Mouse (Mus musculus): ENCODE measurements around the gene Fbxw8. TPM values are rescaled to one million over a fixed set of nuclear protein-coding genes. Genes with fewer than 3 reads are reported as not detected.

Fbxw8 gene
- polyA plus RNA-seq, 1 experiment from 2014 or later = 25.3 TPM

- DNase-seq (ENCODE audit: low spot score) = peak; percentile 66
- WGBS = 2% methylated on average over 75 of the region's 79 CpGs
- no peaks in the 10 kb centered on the region for H3K36me3 ChIP-seq (ENCODE audit: control insufficient read depth, insufficient read depth, low read length)
- no peaks in the 10 kb centered on the region for H3K9me3 ChIP-seq (ENCODE audit: control insufficient read depth, low read length)
- peaks cover 50% of the 10 kb centered on the region for H3K27me3 ChIP-seq (replicated peaks; ENCODE audit: control insufficient read depth, insufficient read depth, low read length)
- peak overlapping the region; percentile 59 for H3K4me3 ChIP-seq (ENCODE audit: low read depth, low read length)
- H3K27ac ChIP-seq (ENCODE audit: low read depth) = no peak overlapping the region
- H3K4me2 ChIP-seq (ENCODE audit: low read length) = peak overlapping the region; percentile 100
- peak overlapping the region; percentile 38; the same call in 1 of the 2 replicates for H3K9ac ChIP-seq (ENCODE audit: low read length)
- ATAC-seq (replicated peaks; ENCODE audit: low FRiP score, low TSS enrichment, low read depth) = peak; percentile 10; the same call in 1 of the 2 replicates
- H3K4me1 ChIP-seq (replicated peaks; ENCODE audit: control insufficient read depth, insufficient read depth, low read length) = peaks cover 29% of the 10 kb centered on the region
These were observed 126.9 kb downstream of the Fbxw8 start for GRCm38 (mm10) chr5:118028191-118029034.

- WGBS = under 1% methylated on average over 57 of the region's 63 CpGs
- H3K4me2 ChIP-seq (ENCODE audit: low read length) = peak within 1 kb of the TSS; percentile 100
- H3K9me3 ChIP-seq (ENCODE audit: control insufficient read depth, low read length) = no peaks in the 10 kb centered on the region
- H3K4me3 ChIP-seq (ENCODE audit: low read depth, low read length) = peak within 1 kb of the TSS; percentile 59
- ATAC-seq (replicated peaks; ENCODE audit: low FRiP score, low TSS enrichment, low read depth) = no peak
- H3K27me3 ChIP-seq (replicated peaks; ENCODE audit: control insufficient read depth, insufficient read depth, low read length) = peaks cover 50% of the 10 kb centered on the region
- no peaks in the 10 kb centered on the region for H3K36me3 ChIP-seq (ENCODE audit: control insufficient read depth, insufficient read depth, low read length)
- peak; percentile 59 for DNase-seq (ENCODE audit: low spot score)
- H3K4me1 ChIP-seq (replicated peaks; ENCODE audit: control insufficient read depth, insufficient read depth, low read length) = peaks cover 29% of the 10 kb centered on the region
- H3K27ac ChIP-seq (ENCODE audit: low read depth) = no peak within 1 kb of the TSS
- peak within 1 kb of the TSS; percentile 38 for H3K9ac ChIP-seq (ENCODE audit: low read length)
These were observed 127.5 kb downstream of the Fbxw8 start, which contains the start of gene Tesc for GRCm38 (mm10) chr5:118027698-118028190. Tesc (plus strand) TSS chr5:118027743.

GRCm38 (mm10) chr5:118027101-118027697 lies 128.1 kb downstream of the Fbxw8 start:
- ATAC-seq (replicated peaks; ENCODE audit: low FRiP score, low TSS enrichment, low read depth) (no peak), DNase-seq (ENCODE audit: low spot score) (peak; percentile 59)
- Histone ChIP-seq H3K4me1 (replicated peaks; ENCODE audit: control insufficient read depth, insufficient read depth, low read length) (peaks cover 29% of the 10 kb centered on the region), H3K27ac (ENCODE audit: low read depth) (no peak overlapping the region), H3K36me3 (ENCODE audit: control insufficient read depth, insufficient read depth, low read length) (no peaks in the 10 kb centered on the region), H3K27me3 (replicated peaks; ENCODE audit: control insufficient read depth, insufficient read depth, low read length) (peaks cover 50% of the 10 kb centered on the region), H3K9ac (ENCODE audit: low read length) (peak overlapping the region; percentile 38), H3K9me3 (ENCODE audit: control insufficient read depth, low read length) (no peaks in the 10 kb centered on the region), H3K4me3 (ENCODE audit: low read depth, low read length) (peak overlapping the region; percentile 59), H3K4me2 (ENCODE audit: low read length) (peak overlapping the region; percentile 100)
- under 1% methylated on average over 39 of the region's 39 CpGs for WGBS

GRCm38 (mm10) chr5:118026343-118026742 lies 128.9 kb downstream of the Fbxw8 start:
- 5% methylated on average over 13 of the region's 13 CpGs for whole genome bisulfite sequencing
- no peak overlapping the region for H3K4me3 ChIP-seq (ENCODE audit: low read depth, low read length)

GRCm38 (mm10) chr5:118025880-118026279 lies 129.4 kb downstream of the Fbxw8 start:
- H3K36me3 ChIP-seq (ENCODE audit: control insufficient read depth, insufficient read depth, low read length) = no peaks in the 10 kb centered on the region
- H3K27me3 ChIP-seq (replicated peaks; ENCODE audit: control insufficient read depth, insufficient read depth, low read length) = peaks cover 50% of the 10 kb centered on the region
- no peak for DNase-seq (ENCODE audit: low spot score)
- H3K4me3 ChIP-seq (ENCODE audit: low read depth, low read length) = no peak overlapping the region
- H3K4me1 ChIP-seq (replicated peaks; ENCODE audit: control insufficient read depth, insufficient read depth, low read length) = peaks cover 29% of the 10 kb centered on the region
- H3K27ac ChIP-seq (ENCODE audit: low read depth) = no peak overlapping the region
- no peaks in the 10 kb centered on the region for H3K9me3 ChIP-seq (ENCODE audit: control insufficient read depth, low read length)
- no peak overlapping the region for H3K9ac ChIP-seq (ENCODE audit: low read length)
- no peak overlapping the region for H3K4me2 ChIP-seq (ENCODE audit: low read length)
- WGBS = 12% methylated on average over 12 of the region's 12 CpGs
- ATAC-seq (replicated peaks; ENCODE audit: low FRiP score, low TSS enrichment, low read depth) = no peak

More at GRCm38 (mm10) chr5:118026343-118026742, 128.9 kb downstream of the Fbxw8 start:
- peaks cover 50% of the 10 kb centered on the region for H3K27me3 ChIP-seq (replicated peaks; ENCODE audit: control insufficient read depth, insufficient read depth, low read length)
- DNase-seq (ENCODE audit: low spot score) (no peak), ATAC-seq (replicated peaks; ENCODE audit: low FRiP score, low TSS enrichment, low read depth) (no peak)
- peaks cover 29% of the 10 kb centered on the region for H3K4me1 ChIP-seq (replicated peaks; ENCODE audit: control insufficient read depth, insufficient read depth, low read length)
- no peak overlapping the region for H3K9ac ChIP-seq (ENCODE audit: low read length)
- no peaks in the 10 kb centered on the region for H3K9me3 ChIP-seq (ENCODE audit: control insufficient read depth, low read length)
- H3K36me3 ChIP-seq (ENCODE audit: control insufficient read depth, insufficient read depth, low read length) = no peaks in the 10 kb centered on the region
- no peak overlapping the region for H3K27ac ChIP-seq (ENCODE audit: low read depth)
- H3K4me2 ChIP-seq (ENCODE audit: low read length) = peak overlapping the region; percentile 100; the same call in 1 of the 2 replicates

- 60% methylated on average over 3 of the region's 3 CpGs for WGBS
- H3K4me2 ChIP-seq (ENCODE audit: low read length) = no peak overlapping the region
- no peak for ATAC-seq (replicated peaks; ENCODE audit: low FRiP score, low TSS enrichment, low read depth)
These were observed 132.2 kb downstream of the Fbxw8 start for GRCm38 (mm10) chr5:118023053-118023452.

GRCm38 (mm10) chr5:118019905-118020304 lies 135.4 kb downstream of the Fbxw8 start:
- 49% methylated on average over 11 of the region's 11 CpGs for WGBS
- no peak overlapping the region for H3K4me3 ChIP-seq (ENCODE audit: low read depth, low read length)
- no peak overlapping the region for H3K9ac ChIP-seq (ENCODE audit: low read length)
- H3K9me3 ChIP-seq (ENCODE audit: control insufficient read depth, low read length) = no peaks in the 10 kb centered on the region
- ATAC-seq (replicated peaks; ENCODE audit: low FRiP score, low TSS enrichment, low read depth) = no peak
- H3K27ac ChIP-seq (ENCODE audit: low read depth) = no peak overlapping the region
- H3K4me1 ChIP-seq (replicated peaks; ENCODE audit: control insufficient read depth, insufficient read depth, low read length) = no peaks in the 10 kb centered on the region; the same call in 1 of the 2 replicates
- no peaks in the 10 kb centered on the region for H3K36me3 ChIP-seq (ENCODE audit: control insufficient read depth, insufficient read depth, low read length)
- H3K4me2 ChIP-seq (ENCODE audit: low read length) = no peak overlapping the region
- no peaks in the 10 kb centered on the region for H3K27me3 ChIP-seq (replicated peaks; ENCODE audit: control insufficient read depth, insufficient read depth, low read length)
- DNase-seq (ENCODE audit: low spot score) = no peak

More at GRCm38 (mm10) chr5:118023053-118023452, 132.2 kb downstream of the Fbxw8 start:
- Histone ChIP-seq H3K9ac (ENCODE audit: low read length) (no peak overlapping the region), H3K36me3 (ENCODE audit: control insufficient read depth, insufficient read depth, low read length) (no peaks in the 10 kb centered on the region), H3K9me3 (ENCODE audit: control insufficient read depth, low read length) (no peaks in the 10 kb centered on the region), H3K27ac (ENCODE audit: low read depth) (no peak overlapping the region), H3K27me3 (replicated peaks; ENCODE audit: control insufficient read depth, insufficient read depth, low read length) (peaks cover 25% of the 10 kb centered on the region), H3K4me3 (ENCODE audit: low read depth, low read length) (no peak overlapping the region), H3K4me1 (replicated peaks; ENCODE audit: control insufficient read depth, insufficient read depth, low read length) (peaks cover 15% of the 10 kb centered on the region)
- DNase-seq (ENCODE audit: low spot score) = no peak

GRCm38 (mm10) chr5:118017527-118017926 lies 137.7 kb downstream of the Fbxw8 start:
- Histone ChIP-seq H3K4me2 (ENCODE audit: low read length) (no peak overlapping the region), H3K27ac (ENCODE audit: low read depth) (no peak overlapping the region), H3K27me3 (replicated peaks; ENCODE audit: control insufficient read depth, insufficient read depth, low read length) (no peaks in the 10 kb centered on the region), H3K9ac (ENCODE audit: low read length) (no peak overlapping the region), H3K36me3 (ENCODE audit: control insufficient read depth, insufficient read depth, low read length) (no peaks in the 10 kb centered on the region), H3K4me1 (replicated peaks; ENCODE audit: control insufficient read depth, insufficient read depth, low read length) (no peaks in the 10 kb centered on the region; the same call in 1 of the 2 replicates), H3K9me3 (ENCODE audit: control insufficient read depth, low read length) (no peaks in the 10 kb centered on the region), H3K4me3 (ENCODE audit: low read depth, low read length) (no peak overlapping the region)
- 37% methylated on average over 5 of the region's 5 CpGs for WGBS
- ATAC-seq (replicated peaks; ENCODE audit: low FRiP score, low TSS enrichment, low read depth) (no peak), DNase-seq (ENCODE audit: low spot score) (no peak)

Measured in intestine, embryonic 14.5 days (tissue).